9 mouse cellular contexts compared by ENCODE assay signal in the genomic region with DNA sequence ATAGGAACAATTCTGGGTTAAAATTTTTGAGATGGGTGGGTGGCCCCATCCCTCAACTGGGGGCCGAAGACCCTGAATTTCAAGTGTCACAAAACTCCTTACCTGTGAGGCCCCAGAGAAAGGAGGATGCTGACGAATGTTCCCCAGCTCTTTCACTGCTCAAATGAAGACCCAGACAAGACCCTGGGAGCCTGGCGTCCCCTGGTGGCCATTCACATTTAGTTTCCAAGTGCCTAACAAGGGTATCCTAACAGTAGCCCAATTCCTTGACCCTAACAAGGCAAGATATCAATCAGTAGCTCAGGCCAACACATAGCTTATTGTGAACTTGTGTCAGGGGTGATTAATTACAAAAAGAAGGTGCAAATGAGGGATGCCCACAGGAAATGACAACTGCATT.
A peak's percentile ranks its signal among the peaks of the same experiment; 100 is the strongest.
DNase-seq lines count a peak whose midpoint lies in the region; ATAC-seq and TF ChIP-seq lines count a peak whose summit lies in the region.
"Had no signal": no experiment of that assay in that cellular context is flagged by ENCODE, and none has a peak within 500 bp of the region (broad histone marks: within the 10 kb centered on the region; RNA-seq: fewer than 3 reads in every experiment).

No protein-coding gene starts in this region.

- H3K9ac ChIP-seq in forebrain, postnatal 0 days: no peak overlapping the region
- no peak overlapping the region for H3K9ac ChIP-seq in forebrain, embryonic 13.5 days

- TF ChIP-seq POLR2A in spleen, adult 2 months (IDR thresholded peaks at IDR 0.05; ENCODE audit: low read depth, low read length): no peak

- no peak for ATAC-seq in forebrain, postnatal 0 days
- no peak for ATAC-seq in forebrain, embryonic 13.5 days
- no peak for ATAC-seq in megakaryocyte progenitor cell, adult 5-6 weeks (replicated peaks; ENCODE audit: poor library complexity)

- WGBS in forebrain, postnatal 0 days: 28% methylated on average over 3 of the region's 3 CpGs
- WGBS in forebrain, embryonic 13.5 days: 24% methylated on average over 3 of the region's 3 CpGs
- 31% methylated on average over 3 of the region's 3 CpGs for WGBS in spleen, adult 2 months

- peak; percentile 56 for DNase-seq in forebrain, postnatal 0 days
- DNase-seq in spleen, adult 2 months (ENCODE audit: low read depth in 1 of 2, low spot score in 2 of 2): peak in 1 of 2 experiments; percentile 4
- no peak for DNase-seq in spleen, postnatal 14 days (ENCODE audit: low spot score in 2 of 2)
- peak; percentile 41 for DNase-seq in cerebellum, adult 9-10 months
- DNase-seq in gastrocnemius, postnatal 36 days: peak; percentile 20 to 42
- peak; percentile 22 for DNase-seq in lung, postnatal 14 days

- no peak overlapping the region for H3K4me3 ChIP-seq in forebrain, postnatal 0 days (ENCODE audit: low read depth, low read length)
- H3K4me3 ChIP-seq in forebrain, embryonic 13.5 days: no peak overlapping the region
- no peak overlapping the region for H3K4me3 ChIP-seq in spleen, adult 2 months (ENCODE audit: extremely low read depth, insufficient read depth, insufficient read length)

- no peaks in the 10 kb centered on the region for H3K36me3 ChIP-seq in forebrain, postnatal 0 days (ENCODE audit: insufficient read depth)
- no peaks in the 10 kb centered on the region for H3K36me3 ChIP-seq in forebrain, embryonic 13.5 days (ENCODE audit: poor library complexity, severe bottlenecking)
- no peaks in the 10 kb centered on the region for H3K36me3 ChIP-seq in spleen, adult 2 months (ENCODE audit: control insufficient read depth, insufficient read depth, low read length)

- no peaks in the 10 kb centered on the region for H3K27me3 ChIP-seq in forebrain, postnatal 0 days (ENCODE audit: insufficient read depth, low read length)
- no peaks in the 10 kb centered on the region for H3K27me3 ChIP-seq in forebrain, embryonic 13.5 days
- no peaks in the 10 kb centered on the region for H3K27me3 ChIP-seq in spleen, adult 2 months (ENCODE audit: control insufficient read depth, insufficient read depth, low read length)

- H3K4me2 ChIP-seq in forebrain, postnatal 0 days (ENCODE audit: low read depth): no peak overlapping the region
- no peak overlapping the region for H3K4me2 ChIP-seq in forebrain, embryonic 13.5 days

- intact Hi-C loops in gastrocnemius, postnatal 36 days (cut with DNase I): loop anchor here (5.0 kb wide), 1 partner anchor 760 kb away; no protein-coding TSS in a partner anchor

- TF ChIP-seq CTCF in forebrain, postnatal 0 days (IDR thresholded peaks at IDR 0.05; ENCODE audit: low read depth): peak; percentile 88
- TF ChIP-seq CTCF in spleen, adult 2 months (IDR thresholded peaks at IDR 0.05; ENCODE audit: extremely low read depth, insufficient read depth, insufficient read length, insufficient replicate concordance): 0 out of 2 replicates have a peak, but pooled peaks have one; percentile 13

- H3K4me1 ChIP-seq in forebrain, postnatal 0 days (ENCODE audit: insufficient read depth): peaks cover 8% of the 10 kb centered on the region; the same call in 1 of the 2 replicates
- peaks cover 15% of the 10 kb centered on the region for H3K4me1 ChIP-seq in forebrain, embryonic 13.5 days
- H3K4me1 ChIP-seq in spleen, adult 2 months (ENCODE audit: control insufficient read depth, insufficient read depth, insufficient read length): no peaks in the 10 kb centered on the region

- no peaks in the 10 kb centered on the region for H3K9me3 ChIP-seq in forebrain, postnatal 0 days (ENCODE audit: low read length)
- H3K9me3 ChIP-seq in forebrain, embryonic 13.5 days (replicated peaks): no peaks in the 10 kb centered on the region

- H3K27ac ChIP-seq in forebrain, postnatal 0 days (ENCODE audit: low read depth, low read length): no peak overlapping the region
- no peak overlapping the region for H3K27ac ChIP-seq in forebrain, embryonic 13.5 days
- H3K27ac ChIP-seq in spleen, adult 2 months (ENCODE audit: insufficient read depth, low read length): no peak overlapping the region
- H3K27ac ChIP-seq: macrophage had no signal

Comparison
In these comparisons a context has a peak if more than half of its experiments do, and no peak if none do; other contexts are left out.
1. DNase-seq: peak in forebrain, postnatal 0 days (single experiment), cerebellum, adult 9-10 months (single experiment), gastrocnemius, postnatal 36 days (2 of 2) and lung, postnatal 14 days (single experiment); none in spleen, postnatal 14 days (0 of 2).